Mouse (Mus musculus) kidney, postnatal 0 days (tissue): Measurements from ENCODE around the gene C8a. TPM values are rescaled to one million over a fixed set of nuclear protein-coding genes. Genes with fewer than 3 reads are reported as not detected.

ENCODE experiments used
- ATAC-seq: fragments of 200-750 bp; cut with Nextera tagmentation; replicated peaks from 2 replicates; pipeline ENCODE4 v1.8.0; 2017; ENCODE audit warnings: low read depth, moderate number of reproducible peaks, moderate TSS enrichment, moderate library complexity; ENCODE audit not compliant: low FRiP score
- DNase-seq: peaks from one replicate; pipeline ENCODE4 v3.0.0-alpha.2; 2016; ENCODE audit warnings: low spot score
- H3K27ac ChIP-seq: fragments of 300-500 bp; sonication (generic); 2 replicates; pipeline ENCODE4 v1.5.1; 2014; ENCODE audit warnings: mild to moderate bottlenecking
- H3K27me3 ChIP-seq: fragments of 300-500 bp; sonication (generic); 2 replicates; pipeline ENCODE4 v1.6.1; 2014; ENCODE audit warnings: low read length, mixed read lengths; ENCODE audit not compliant: insufficient read depth
- H3K36me3 ChIP-seq: fragments of 300-500 bp; sonication (generic); 2 replicates; pipeline ENCODE4 v1.6.1; 2014; ENCODE audit warnings: low read length, mixed read lengths; ENCODE audit not compliant: insufficient read depth
- H3K4me1 ChIP-seq: fragments of 300-500 bp; sonication (generic); replicated peaks from 2 replicates; pipeline ENCODE4 v1.6.1; 2014; ENCODE audit warnings: antibody characterized with exemption, low read length, mixed read lengths; ENCODE audit not compliant: insufficient read depth
- H3K4me2 ChIP-seq: fragments of 300-500 bp; sonication (generic); 2 replicates; pipeline ENCODE4 v1.6.1; 2014; ENCODE audit warnings: mild to moderate bottlenecking, low read length, moderate library complexity, mixed read lengths
- H3K4me3 ChIP-seq: fragments of 300-500 bp; sonication (generic); replicated peaks from 2 replicates; pipeline ENCODE4 v1.5.1; 2014; ENCODE audit warnings: low read depth, low read length
- H3K9ac ChIP-seq: fragments of 300-500 bp; sonication (generic); 2 replicates; pipeline ENCODE4 v1.6.1; 2014; ENCODE audit warnings: low read depth, low read length
- H3K9me3 ChIP-seq: fragments of 300-500 bp; sonication (generic); replicated peaks from 2 replicates; pipeline ENCODE4 v1.6.1; 2016; ENCODE audit warnings: low read length, inconsistent platforms, mixed read lengths
- CTCF ChIP-seq: IDR thresholded peaks from 2 replicates; pipeline ENCODE4 v1.5.1; 2016; ENCODE audit warnings: antibody characterized with exemption, low read depth, mild to moderate bottlenecking, moderate library complexity
- WGBS: fragments of 180-500 bp; shearing (Covaris S2); extraction: QIAGEN DNeasy Blood & Tissue Kit; methylation state at CpG from one replicate; pipeline ENCODE4 v1.1.7; 2014; 5-methylcytosine and 5-hydroxymethylcytosine counted together
- polyA plus RNA-seq: library from polyadenylated mRNA; unstranded; fragments of >200 nt; fragmentation: Nextera tagmentation; extraction: Ambion mirVana; gene quantifications from 2 replicates; pipeline ENCODE4 v1.2.1, GENCODE M21; 2015

C8a gene
- polyA plus RNA-seq, 1 experiment from 2014 or later = 0.09 TPM

- Histone ChIP-seq H3K27me3 (no peaks in the 10 kb centered on the region), H3K4me3 (no peak overlapping the region), H3K4me2 (no peak overlapping the region), H3K9me3 (no peaks in the 10 kb centered on the region), H3K27ac (no peak overlapping the region), H3K9ac (no peak overlapping the region), H3K36me3 (no peaks in the 10 kb centered on the region), H3K4me1 (0 out of 2 replicates have a peak, but pooled peaks cover 3% of the 10 kb centered on the region)
- 56% methylated on average over 9 of the region's 9 CpGs for WGBS
- ATAC-seq (no peak), DNase-seq (no peak)
- no peak for TF ChIP-seq CTCF
Observed at GRCm38 (mm10) chr4:104887486-104887885, 11.3 kb upstream of the C8a start.

- H3K4me1 ChIP-seq = no peaks in the 10 kb centered on the region
- no peaks in the 10 kb centered on the region for H3K36me3 ChIP-seq
- no peak overlapping the region for H3K4me2 ChIP-seq
- H3K9ac ChIP-seq = no peak overlapping the region
- H3K27me3 ChIP-seq = no peaks in the 10 kb centered on the region
- DNase-seq = no peak
- no peak for ATAC-seq
- H3K9me3 ChIP-seq = no peaks in the 10 kb centered on the region
- H3K27ac ChIP-seq = no peak overlapping the region
- H3K4me3 ChIP-seq = no peak overlapping the region
- no peak for TF ChIP-seq CTCF
- 56% methylated on average over 4 of the region's 4 CpGs for WGBS
Observed at GRCm38 (mm10) chr4:104875832-104876231, 366 bp downstream of the C8a start.

- no peak for TF ChIP-seq CTCF
- Histone ChIP-seq H3K27ac (no peak overlapping the region), H3K36me3 (no peaks in the 10 kb centered on the region), H3K4me1 (no peaks in the 10 kb centered on the region), H3K27me3 (no peaks in the 10 kb centered on the region), H3K9ac (no peak overlapping the region), H3K4me3 (no peak overlapping the region), H3K9me3 (no peaks in the 10 kb centered on the region), H3K4me2 (no peak overlapping the region)
- DNase-seq = no peak
- 89% methylated on average over 5 of the region's 5 CpGs for WGBS
- no peak for ATAC-seq
Observed at GRCm38 (mm10) chr4:104870196-104870595, 6.0 kb downstream of the C8a start.

- no peaks in the 10 kb centered on the region for H3K9me3 ChIP-seq
- no peak overlapping the region for H3K4me2 ChIP-seq
- no peak for TF ChIP-seq CTCF
- no peaks in the 10 kb centered on the region for H3K36me3 ChIP-seq
- no peak overlapping the region for H3K4me3 ChIP-seq
- DNase-seq (no peak), ATAC-seq (0 out of 2 replicates have a peak, but pooled peaks have one; percentile 40)
- no peaks in the 10 kb centered on the region for H3K4me1 ChIP-seq
- no peaks in the 10 kb centered on the region for H3K27me3 ChIP-seq
- no peak overlapping the region for H3K27ac ChIP-seq
- H3K9ac ChIP-seq = no peak overlapping the region
Observed at GRCm38 (mm10) chr4:104869581-104869980, 6.6 kb downstream of the C8a start.

GRCm38 (mm10) chr4:104864397-104864796 is 11.8 kb downstream of the C8a start:
- Histone ChIP-seq H3K4me2 (no peak overlapping the region), H3K27me3 (no peaks in the 10 kb centered on the region), H3K9ac (no peak overlapping the region), H3K9me3 (no peaks in the 10 kb centered on the region), H3K4me3 (no peak overlapping the region), H3K36me3 (no peaks in the 10 kb centered on the region), H3K4me1 (no peaks in the 10 kb centered on the region), H3K27ac (no peak overlapping the region)
- DNase-seq (no peak), ATAC-seq (no peak)
- no peak for TF ChIP-seq CTCF
- WGBS = 79% methylated on average over 1 of the region's 1 CpGs

- H3K27me3 ChIP-seq = no peaks in the 10 kb centered on the region
- no peak overlapping the region for H3K27ac ChIP-seq
- no peak overlapping the region for H3K9ac ChIP-seq
- WGBS = 68% methylated on average over 8 of the region's 8 CpGs
- H3K4me2 ChIP-seq = no peak overlapping the region
- no peaks in the 10 kb centered on the region for H3K4me1 ChIP-seq
- DNase-seq (no peak), ATAC-seq (no peak)
- TF ChIP-seq CTCF = no peak
- no peaks in the 10 kb centered on the region for H3K9me3 ChIP-seq
- no peak overlapping the region for H3K4me3 ChIP-seq
- H3K36me3 ChIP-seq = no peaks in the 10 kb centered on the region
Observed at GRCm38 (mm10) chr4:104861241-104861640, 15.0 kb downstream of the C8a start.

GRCm38 (mm10) chr4:104857823-104858222 is 18.4 kb downstream of the C8a start:
- no peak for TF ChIP-seq CTCF
- DNase-seq = no peak
- Histone ChIP-seq H3K9me3 (no peaks in the 10 kb centered on the region), H3K4me2 (no peak overlapping the region), H3K27ac (no peak overlapping the region), H3K36me3 (no peaks in the 10 kb centered on the region), H3K4me3 (no peak overlapping the region), H3K27me3 (no peaks in the 10 kb centered on the region), H3K9ac (no peak overlapping the region), H3K4me1 (no peaks in the 10 kb centered on the region)
- WGBS = 81% methylated on average over 4 of the region's 4 CpGs
- ATAC-seq = no peak
